Mouse (Mus musculus): ENCODE measurements around the gene Gm9507. TPM values are rescaled to one million over a fixed set of nuclear protein-coding genes. Genes with fewer than 3 reads are reported as not detected.
"Not testable (repeated sequence)": the region's sequence is repeated elsewhere in the genome, so short reads cannot be mapped to it uniquely, and the experiment has no call there.

The Gm9507 gene
- total RNA-seq, 2 experiments from 2014 or later: not detected

- DNase-seq: not testable (repeated sequence)
Observed at GRCm38 (mm10) chr10:77771225-77771624, 40.4 kb downstream of the Gm9507 start, which contains the start of gene Gm3238. Gene Gm3238, minus strand, starts transcription at chr10:77771325.

GRCm38 (mm10) chr10:77769727-77770126, 41.9 kb downstream of the Gm9507 start:
- DNase-seq: no peak

Other genes with a start within 250 kb of the Gm9507 start
- 100 to 1,000 TPM; 197 to 219 TPM for gene Pttg1ip, start 230.1 kb downstream of the Gm9507 start, total RNA-seq (2021)
- 100 to 1,000 TPM in 1 of 2 experiments, 10 to 100 TPM in 1; 89.0 to 106 TPM for gene Sumo3, start 205.7 kb downstream of the Gm9507 start, total RNA-seq (2021)
- gene Gm49325, start 205.6 kb downstream of the Gm9507 start, total RNA-seq (2021): 10 to 100 TPM; 24.1 to 27.6 TPM
- 10 to 100 TPM; 57.3 to 67.6 TPM for gene Ube2g2, start 189.6 kb downstream of the Gm9507 start, total RNA-seq (2021)
- under 1 TPM; 0.16 to 0.23 TPM for gene Tspear, start 125.3 kb downstream of the Gm9507 start, total RNA-seq (2021)
- gene Gm19402, start 121.1 kb downstream of the Gm9507 start, total RNA-seq (2021): not detected
- not detected for gene Gm9508, start 114.6 kb downstream of the Gm9507 start, total RNA-seq (2021)
- not detected for gene Gm10272, start 105.2 kb downstream of the Gm9507 start, total RNA-seq (2021)
- not detected for gene Gm10024, start 100.4 kb downstream of the Gm9507 start, total RNA-seq (2021)
- gene Gm10142, start 96.0 kb downstream of the Gm9507 start, total RNA-seq (2021): not detected
- gene Krtap12-1, start 91.2 kb downstream of the Gm9507 start, total RNA-seq (2021): not detected
- not detected for gene Gm10100, start 85.4 kb downstream of the Gm9507 start, total RNA-seq (2021)
- not detected for gene Gm18596, start 69.2 kb downstream of the Gm9507 start, total RNA-seq (2021)
- gene Gm9736, start 60.5 kb downstream of the Gm9507 start, total RNA-seq (2021): not detected
- gene Gm3233, start 52.2 kb downstream of the Gm9507 start, total RNA-seq (2021): not detected
- gene Gm3238, start 40.5 kb downstream of the Gm9507 start, total RNA-seq (2021): not detected
- gene Gm7138, start 34.9 kb downstream of the Gm9507 start, total RNA-seq (2021): not detected
- gene Gm3250, start 29.3 kb downstream of the Gm9507 start, total RNA-seq (2021): not detected
- not detected for gene Gm7137, start 23.6 kb downstream of the Gm9507 start, total RNA-seq (2021)
- not detected for gene Gm9639, start 16.8 kb downstream of the Gm9507 start, total RNA-seq (2021)
- not detected for gene Gm19668, start 12.7 kb downstream of the Gm9507 start, total RNA-seq (2021)
- gene Gm2696, start 2.8 kb upstream of the Gm9507 start, total RNA-seq (2021): not detected
- not detected for gene Krtap10-4, start 15.3 kb upstream of the Gm9507 start, total RNA-seq (2021)
- not detected for gene Krtap10-10, start 24.1 kb upstream of the Gm9507 start, total RNA-seq (2021)
- gene Gm36176, start 35.0 kb upstream of the Gm9507 start, total RNA-seq (2021): not detected
- not detected for gene Gm10318, start 41.0 kb upstream of the Gm9507 start, total RNA-seq (2021)
- not detected for gene Gm3285, start 50.1 kb upstream of the Gm9507 start, total RNA-seq (2021)
- 1 to 10 TPM; 4.2 to 5.7 TPM for gene Lrrc3, start 90.7 kb upstream of the Gm9507 start, total RNA-seq (2021)
- 1 to 10 TPM; 2.2 to 4.7 TPM for gene Trpm2, start 158.7 kb upstream of the Gm9507 start, total RNA-seq (2021)
- 10 to 100 TPM; 18.6 to 20.9 TPM for gene 1810043G02Rik, start 166.7 kb upstream of the Gm9507 start, total RNA-seq (2021)
- gene Pfkl, start 198.2 kb upstream of the Gm9507 start, total RNA-seq (2021): 100 to 1,000 TPM; 116 to 131 TPM
- 10 to 100 TPM; 24.1 to 38.1 TPM for gene Dnmt3l, start 230.1 kb upstream of the Gm9507 start, total RNA-seq (2021)
- not detected for gene Aire, start 231.8 kb upstream of the Gm9507 start, total RNA-seq (2021)

All from adrenal gland, postnatal 36 days (tissue).